Mouse (Mus musculus) testis, postnatal 14 days (tissue): Measurements from ENCODE around the gene Grin3b.

ENCODE experiments used
- DNase-seq: peaks from one replicate; pipeline ENCODE4 v3.0.0; 2021; ENCODE audit warnings: low spot score

The Grin3b gene

DNA sequence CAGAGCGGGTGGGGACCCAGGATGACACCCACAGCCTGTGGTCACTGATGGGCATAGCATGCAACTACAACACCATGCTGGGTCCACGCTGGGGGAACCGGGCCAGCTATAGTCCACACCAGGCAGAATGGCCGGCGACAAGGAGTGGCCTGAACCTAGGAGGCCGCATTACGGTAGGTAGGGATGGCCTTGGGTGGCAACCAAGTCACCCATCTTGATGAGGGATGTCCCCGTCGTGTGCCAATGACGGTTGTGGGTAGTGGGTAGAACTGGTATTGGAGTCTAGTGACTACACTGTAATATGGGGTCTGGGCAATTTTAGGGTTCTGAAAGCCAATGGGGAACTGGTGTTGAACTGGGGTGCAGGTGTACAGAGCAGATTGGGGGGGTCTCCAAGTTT, 46.4 kb downstream of the Grin3b start:
- DNase-seq, result no peak

DNA sequence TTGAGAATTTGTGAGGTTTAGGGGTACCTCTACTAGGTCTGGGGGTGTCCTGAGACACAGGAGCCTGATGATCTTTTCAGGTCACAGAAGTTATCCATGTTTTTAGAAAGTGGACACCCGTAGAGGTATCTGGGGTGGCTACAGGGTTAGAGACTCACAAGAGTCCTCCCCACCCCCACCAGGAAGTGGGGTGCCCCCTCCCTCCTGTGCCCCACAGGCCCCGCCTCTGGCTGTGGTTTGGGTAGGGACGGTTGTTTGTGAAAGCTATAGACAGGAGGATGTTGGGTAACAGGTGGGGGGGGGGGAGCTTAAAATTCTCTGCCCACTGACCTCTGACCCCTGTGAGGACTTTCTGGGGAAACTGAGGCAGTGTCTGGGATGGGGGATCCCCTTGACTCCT, 46.8 kb downstream of the Grin3b start:
- DNase-seq, result no peak

DNA sequence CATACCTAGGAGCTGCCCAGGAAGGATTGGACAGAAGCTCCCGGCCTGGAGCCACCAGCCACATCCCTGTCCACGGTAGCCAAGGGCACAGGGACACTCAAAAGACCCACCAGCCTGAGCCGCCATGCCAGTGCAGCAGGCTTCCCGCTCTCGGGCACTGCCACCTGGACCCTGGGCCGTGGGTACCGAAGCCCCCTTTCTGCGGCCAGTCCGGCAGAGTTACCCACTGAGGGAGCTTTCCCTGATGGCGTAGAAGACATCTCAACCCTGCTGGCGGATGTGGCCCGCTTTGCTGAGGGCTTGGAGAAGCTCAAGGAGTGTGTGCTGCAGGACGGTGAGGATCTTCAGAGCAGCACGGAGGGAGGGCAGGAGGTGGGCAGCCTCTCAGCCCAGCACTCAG, 47.3 kb downstream of the Grin3b start:
- DNase-seq, result no peak

DNA sequence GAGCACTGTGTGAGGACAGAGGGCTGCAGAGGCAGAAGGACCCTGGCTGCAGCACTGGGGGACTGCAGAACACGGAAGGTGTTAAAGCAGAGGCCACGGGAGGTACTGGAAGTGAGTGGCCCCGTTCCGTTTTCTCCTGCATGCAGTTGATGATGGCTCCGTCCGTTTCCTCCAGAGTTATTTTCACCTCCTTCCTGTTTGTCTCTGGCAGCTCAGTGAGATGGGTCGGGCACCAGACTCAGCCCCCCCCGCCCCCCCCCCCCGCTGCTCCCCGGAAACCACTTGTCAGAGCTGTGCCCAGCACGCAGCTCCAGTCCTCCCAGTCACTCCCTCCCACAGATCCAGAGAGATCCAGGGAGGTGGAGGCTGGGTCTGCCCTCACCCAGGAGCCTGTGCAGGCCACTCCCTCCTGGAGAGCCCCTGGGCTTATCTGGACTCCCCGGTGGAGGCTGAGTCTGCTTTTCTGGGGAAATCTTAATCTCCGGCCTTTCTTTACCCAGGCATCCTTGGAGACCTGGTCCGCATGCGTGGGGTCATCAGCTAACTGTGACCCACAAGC, 48.3 kb downstream of the Grin3b start:
- no peak for DNase-seq

DNA sequence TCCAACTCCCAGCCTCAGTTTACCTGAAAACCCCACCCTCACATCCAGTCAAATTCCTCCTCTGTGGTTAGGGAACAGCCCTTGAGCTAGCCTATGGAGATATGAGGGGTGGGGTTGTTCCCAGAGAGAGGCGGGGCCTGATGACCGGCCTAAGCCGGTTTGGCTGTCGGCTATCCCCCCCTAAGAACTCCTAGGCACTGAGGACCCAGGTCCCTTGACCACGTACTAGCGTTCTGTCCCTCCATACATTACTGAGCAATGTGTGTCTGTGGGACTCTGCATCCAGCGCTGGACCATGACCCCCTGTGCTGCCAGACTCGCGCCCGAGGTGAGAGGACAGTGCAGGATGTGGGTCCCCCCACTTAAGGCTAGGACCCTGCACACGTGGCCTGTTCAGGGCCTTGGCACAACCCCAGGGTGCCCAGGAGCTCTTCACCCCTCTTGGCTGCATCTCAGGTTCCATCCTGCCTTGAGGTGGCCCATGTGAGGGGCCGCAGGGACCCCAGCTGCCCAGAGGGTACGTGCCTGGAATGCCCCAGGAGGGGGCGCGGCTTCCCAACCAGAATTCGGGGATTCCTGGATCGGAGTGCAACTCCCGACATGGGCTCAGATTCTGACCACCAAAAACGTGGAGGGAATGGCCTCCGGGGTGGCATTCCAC, 49.1 kb downstream of the Grin3b start:
- DNase-seq, result no peak

DNA sequence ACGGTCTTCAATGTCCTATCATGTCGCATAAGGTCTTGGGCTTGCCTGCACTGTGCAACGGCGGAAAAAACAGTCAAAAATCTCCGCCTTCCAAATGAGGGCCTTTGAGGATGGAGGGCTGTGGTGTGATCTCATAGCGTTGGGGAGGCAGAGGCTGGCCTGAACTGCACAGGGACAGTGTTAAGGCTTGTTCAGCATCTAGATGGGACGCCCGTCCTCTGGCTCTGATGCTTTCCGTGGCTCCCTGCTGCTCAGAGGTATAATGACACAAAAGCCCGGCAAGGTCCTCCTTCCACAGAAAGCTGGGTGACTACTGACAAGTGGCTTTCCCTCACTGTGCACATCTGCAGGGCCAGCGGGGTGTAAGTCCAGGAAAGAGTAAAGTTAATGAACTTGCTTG, 49.7 kb downstream of the Grin3b start:
- no peak for DNase-seq

DNA sequence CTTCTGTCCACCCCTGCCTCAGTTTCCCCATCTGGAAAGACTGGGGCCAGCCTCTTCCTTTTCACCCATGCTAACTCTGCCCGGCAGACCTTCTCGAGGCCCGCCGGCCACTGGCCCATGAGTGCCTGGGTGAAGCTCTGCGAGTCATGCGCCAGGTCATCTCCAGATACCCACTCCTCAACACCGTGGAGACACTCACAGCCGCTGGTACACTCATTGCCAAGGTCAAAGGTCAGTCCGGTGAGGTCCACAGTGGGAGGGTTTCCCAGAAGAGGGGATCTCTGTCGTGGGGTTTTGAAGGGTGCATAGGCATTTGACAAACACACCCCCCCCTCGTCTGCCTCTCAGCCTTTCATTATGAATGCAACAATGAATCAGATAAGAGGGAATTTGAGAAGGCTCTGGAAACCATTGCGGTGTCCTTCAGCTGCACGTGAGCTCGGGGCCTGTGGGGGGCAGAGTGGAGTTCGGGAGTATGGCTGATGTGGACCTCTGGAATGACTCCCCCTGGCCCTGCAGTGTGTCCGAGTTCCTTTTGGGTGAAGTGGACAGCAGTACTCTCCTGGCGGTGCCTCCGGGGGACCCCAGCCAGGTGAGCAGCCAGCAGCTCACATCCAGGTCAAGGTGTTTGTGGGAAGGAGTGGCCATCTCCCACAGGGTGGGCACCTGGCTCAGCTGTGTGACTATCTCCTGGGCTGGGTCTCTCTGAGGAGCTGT, 50.2 kb downstream of the Grin3b start:
- DNase-seq, result no peak

DNA sequence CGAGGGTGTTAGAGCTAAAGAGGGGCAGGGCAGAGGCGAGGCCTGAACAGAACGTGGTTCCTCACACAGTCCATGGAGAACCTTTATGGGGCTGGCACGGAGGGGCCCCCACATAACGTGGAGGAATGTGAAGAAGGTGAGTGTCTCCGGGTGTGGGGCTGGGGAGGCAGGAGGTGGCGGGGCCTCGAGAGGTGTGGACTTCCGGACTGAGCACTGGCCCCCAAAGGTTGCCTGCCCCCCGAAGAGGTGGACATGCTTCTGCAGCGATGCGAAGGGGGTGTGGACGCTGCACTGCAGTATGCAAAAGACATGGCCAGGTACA, 50.8 kb downstream of the Grin3b start:
- no peak for DNase-seq

DNA sequence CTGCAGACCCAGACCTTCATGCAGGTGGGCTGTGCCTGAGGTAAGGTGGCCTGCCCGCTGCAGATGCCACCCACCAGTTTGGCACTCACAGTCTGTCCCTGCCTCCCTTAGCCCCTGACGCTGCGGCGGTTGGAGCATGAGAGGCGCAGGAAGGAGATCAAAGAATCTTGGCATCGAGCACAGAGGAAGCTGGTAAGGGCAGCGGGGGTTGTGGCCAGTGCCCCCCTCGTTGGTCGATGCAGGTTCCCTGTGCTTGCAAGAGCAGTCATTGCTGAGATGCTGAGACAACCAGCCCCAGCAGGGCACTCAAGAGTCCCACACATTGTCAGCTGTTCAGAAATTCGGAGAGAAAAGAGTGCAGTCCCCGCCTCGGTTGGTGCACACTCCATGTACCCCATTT, 51.6 kb downstream of the Grin3b start:
- no peak for DNase-seq

DNA sequence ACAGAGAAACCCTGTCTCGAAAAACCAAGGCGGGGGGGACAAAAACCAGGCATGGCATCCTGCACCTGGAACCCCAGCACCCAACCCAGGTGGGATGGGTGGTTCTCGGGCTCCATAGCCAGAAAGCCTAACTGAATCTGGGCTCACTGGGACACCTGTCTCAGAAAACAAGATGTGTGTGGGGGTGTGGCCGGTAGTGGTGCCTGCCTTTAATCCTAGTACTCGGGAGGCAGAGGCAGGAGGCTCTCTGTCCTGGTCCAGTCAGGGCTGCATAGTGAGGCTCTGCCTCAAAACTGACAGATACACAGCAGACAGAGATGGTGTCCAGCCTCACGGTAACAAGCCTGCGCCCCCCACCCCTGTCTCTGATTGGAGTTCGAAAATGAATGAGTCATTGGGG, 52.3 kb downstream of the Grin3b start:
- no peak for DNase-seq

DNA sequence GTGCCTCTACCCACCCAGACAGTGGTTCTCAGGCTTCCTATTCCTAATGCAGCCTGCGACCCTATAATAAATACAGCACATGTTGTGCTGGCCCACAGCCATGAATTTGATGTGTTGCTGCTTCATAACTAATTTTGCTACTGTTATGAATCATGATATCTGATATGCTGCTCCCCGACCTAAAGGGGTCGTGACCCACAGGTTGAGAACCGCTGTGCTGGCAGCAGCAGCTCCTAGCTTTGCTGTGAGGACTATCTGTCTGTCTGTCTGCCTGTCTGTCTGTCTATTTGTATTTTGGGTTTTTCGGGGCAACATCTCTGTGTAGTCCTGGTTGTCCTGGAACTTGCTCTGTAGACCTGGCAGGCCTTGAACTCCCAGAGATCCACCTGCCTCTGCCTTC, 53.2 kb downstream of the Grin3b start:
- no peak for DNase-seq

DNA sequence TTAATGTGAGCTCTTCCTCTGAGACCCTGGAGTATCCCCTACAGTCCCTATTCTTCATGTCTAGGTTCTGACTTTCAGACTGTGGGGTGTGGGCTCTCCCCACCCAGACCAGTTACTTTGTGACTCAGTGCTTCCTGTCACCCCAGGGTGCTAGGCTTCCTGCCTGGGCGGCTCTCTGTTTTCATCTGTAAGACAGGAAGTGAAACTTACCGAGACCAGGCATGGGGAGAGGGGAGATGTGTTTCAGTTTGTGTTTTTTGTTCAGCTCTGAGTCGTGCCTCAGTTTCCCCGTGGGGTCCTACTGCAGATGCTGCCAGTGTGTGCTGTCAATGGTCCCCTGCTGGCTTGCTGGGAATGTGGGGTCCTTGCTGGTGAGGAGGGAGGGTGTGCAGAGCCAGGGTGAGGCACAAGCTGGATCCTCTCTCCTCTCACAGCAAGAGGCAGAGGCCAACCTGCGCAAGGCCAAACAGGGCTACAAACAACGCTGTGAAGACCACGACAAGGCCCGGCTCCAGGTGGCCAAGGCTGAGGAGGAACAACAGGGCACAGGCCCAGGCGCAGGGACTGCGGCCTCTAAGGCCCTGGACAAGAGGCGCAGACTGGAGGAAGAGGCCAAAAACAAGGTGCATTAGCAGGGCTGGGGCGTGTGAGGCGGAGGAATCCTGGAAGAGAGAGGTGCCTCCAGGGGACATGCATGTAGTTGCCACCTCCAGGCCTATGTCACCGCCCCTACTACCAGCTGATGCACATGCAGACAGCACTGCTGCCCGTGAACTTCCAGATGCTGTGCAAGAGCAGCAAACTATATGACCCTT, 53.9 kb downstream of the Grin3b start:
- DNase-seq, result no peak

DNA sequence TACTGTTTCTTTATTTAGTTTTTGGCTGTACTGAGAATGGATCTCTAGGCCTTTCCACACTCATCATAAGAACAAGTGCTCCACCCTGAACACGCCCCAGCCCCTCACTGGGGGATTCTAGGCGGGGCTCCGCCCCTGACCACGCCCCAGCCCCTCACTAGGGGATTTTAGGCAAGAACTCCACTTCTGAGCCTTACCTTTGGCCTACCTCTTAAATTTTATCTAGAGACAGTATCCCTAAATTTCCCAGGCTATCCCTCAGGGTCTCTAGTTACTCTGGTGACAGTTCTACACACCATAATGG, 54.5 kb downstream of the Grin3b start:
- no peak for DNase-seq

DNA sequence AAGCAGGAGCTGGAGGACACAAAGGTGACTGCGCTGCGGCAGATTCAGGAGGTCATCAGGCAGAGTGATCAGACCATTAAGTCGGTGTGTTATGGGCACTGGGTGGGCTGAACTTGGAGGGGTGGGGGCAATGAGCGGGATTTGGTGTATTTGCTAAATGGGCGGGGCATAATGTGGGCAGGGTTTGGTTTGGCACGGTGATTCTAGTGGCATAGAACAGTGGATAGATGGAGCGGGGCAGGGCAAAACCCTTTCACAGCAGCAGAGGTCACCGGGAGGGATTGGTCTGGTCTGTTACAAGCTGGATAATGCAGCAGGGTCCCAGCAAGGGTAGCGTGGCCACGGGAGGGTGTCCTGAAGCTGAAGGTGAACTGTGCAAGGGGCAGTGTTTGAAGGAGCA, 54.9 kb downstream of the Grin3b start:
- no peak for DNase-seq

DNA sequence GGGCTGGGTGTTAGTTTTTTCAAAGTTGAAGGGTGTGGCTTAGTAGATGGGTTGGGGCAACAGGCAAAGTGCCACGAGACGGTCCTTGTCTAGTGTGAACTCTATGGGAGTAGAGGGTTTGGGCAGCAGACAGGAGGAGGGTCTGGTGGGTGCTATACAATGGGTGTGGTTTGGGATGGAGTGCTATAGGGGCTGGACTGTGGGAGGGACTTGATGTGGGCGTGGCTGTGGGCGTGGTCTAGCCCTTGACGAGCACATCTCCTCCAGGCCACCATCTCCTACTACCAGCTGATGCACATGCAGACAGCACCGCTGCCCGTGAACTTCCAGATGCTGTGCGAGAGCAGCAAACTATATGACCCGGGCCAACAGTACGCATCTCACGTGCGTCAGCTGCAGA, 55.4 kb downstream of the Grin3b start:
- no peak for DNase-seq
